Mouse (Mus musculus): ENCODE data around the gene Npm3.

DNA sequence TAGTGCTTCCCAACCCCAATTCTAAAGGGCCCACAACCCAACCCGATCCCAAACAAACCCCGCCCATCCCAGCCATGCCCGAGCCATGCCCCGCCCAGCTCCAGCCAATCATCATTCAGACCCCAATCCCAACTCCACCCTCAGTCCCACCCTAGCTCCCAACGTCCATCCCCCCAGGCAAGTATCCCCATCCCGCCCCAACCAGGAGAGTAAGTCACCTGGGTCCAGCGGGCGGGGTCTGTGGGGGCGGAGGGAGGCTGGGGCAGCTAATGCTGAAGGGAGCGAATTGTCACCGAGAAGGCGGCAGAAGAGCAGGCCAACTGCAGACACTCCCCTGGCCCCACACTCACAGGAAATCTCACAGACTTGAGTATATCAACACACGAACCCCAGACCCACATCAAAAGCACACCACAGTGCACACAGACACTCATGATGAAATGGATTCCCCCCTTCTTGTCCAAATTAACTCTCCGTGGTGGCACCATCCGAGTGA, 46.7 kb upstream of the Npm3 start:
- TF ChIP-seq CTCF (IDR thresholded peaks at IDR 0.05; ENCODE audit: extremely low read depth, insufficient read depth, insufficient read length, insufficient replicate concordance), result no peak
- TF ChIP-seq POLR2A (IDR thresholded peaks at IDR 0.05; ENCODE audit: low read depth, low read length), result no peak
